Mouse (Mus musculus) brain, embryonic 14.5 days (tissue): ENCODE measurements at regions not wholly inside any gene's neighbourhood (a gene's known extent, or its start where the extent isn't known, plus 50 kb on each side); places are given as distances from the start of the nearest gene placed in this dataset.
A peak's percentile ranks its signal among the peaks of the same experiment; 100 is the strongest.

ENCODE experiments used
- DNase-seq: peaks from one replicate; pipeline ENCODE4 v3.0.0-alpha.2; 2011; ENCODE audit warnings: low read depth
- CTCF ChIP-seq: fragments of 200-500 bp; IDR thresholded peaks from 2 replicates; pipeline ENCODE4 v1.5.1; 2012; ENCODE audit warnings: inconsistent platforms, mild to moderate bottlenecking, moderate library complexity, borderline replicate concordance; ENCODE audit not compliant: insufficient read depth, insufficient read length; ENCODE audit errors: extremely low read depth
- POLR2A ChIP-seq: fragments of 200-500 bp; IDR thresholded peaks from 2 replicates; pipeline ENCODE4 v1.6.1; 2012; ENCODE audit warnings: mild to moderate bottlenecking, inconsistent platforms, borderline replicate concordance; ENCODE audit not compliant: poor library complexity, insufficient read depth, insufficient read length, severe bottlenecking; ENCODE audit errors: extremely low read depth

- TF ChIP-seq POLR2A = no peak
- no peak for TF ChIP-seq CTCF
- peak; percentile 26 for DNase-seq
Observed at GRCm38 (mm10) chr13:69867296-69868065, 65.3 kb downstream of the Med10 start.

DNA sequence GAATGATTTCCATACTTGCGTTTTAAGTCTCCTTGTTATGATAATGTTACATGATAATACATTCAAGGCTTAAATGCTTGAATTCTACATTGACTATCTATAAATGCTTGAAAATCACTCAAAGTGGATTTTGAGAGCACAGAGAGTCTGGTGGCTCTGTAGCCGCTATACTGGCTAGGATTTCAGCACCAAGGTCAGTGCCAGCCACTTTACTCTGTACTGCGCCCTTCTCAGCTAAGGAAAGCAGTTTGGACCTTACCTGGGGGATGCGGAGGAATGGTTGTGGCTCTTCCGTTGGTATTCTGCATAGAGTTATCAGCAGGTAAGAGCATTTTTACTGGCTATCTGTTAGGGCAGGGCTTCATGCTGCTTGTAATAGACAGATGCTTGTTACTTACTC, 94.3 kb downstream of the Med10 start:
- DNase-seq = no peak
- TF ChIP-seq CTCF (no peak), POLR2A (no peak)

DNA sequence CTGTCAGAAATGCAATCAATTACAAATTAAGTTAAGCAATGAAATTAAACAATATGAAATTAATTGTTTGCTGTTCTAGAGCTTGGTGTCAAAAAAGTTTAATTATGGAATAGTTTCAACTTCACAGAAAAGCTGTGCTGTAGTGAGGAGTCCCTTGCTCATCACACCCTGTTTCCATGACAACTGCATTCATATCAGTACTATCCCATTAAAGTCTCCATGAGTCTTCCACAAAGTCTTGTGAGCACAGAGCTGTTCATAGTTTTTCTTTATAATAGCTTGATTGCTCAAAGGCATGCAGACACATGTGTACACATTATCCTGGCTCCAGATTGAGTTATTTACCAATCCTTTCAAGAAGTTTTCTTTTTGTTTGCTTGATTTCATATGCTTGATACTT, 98.9 kb downstream of the Med10 start:
- no peak for DNase-seq
- no peak for TF ChIP-seq POLR2A
- TF ChIP-seq CTCF = no peak

DNA sequence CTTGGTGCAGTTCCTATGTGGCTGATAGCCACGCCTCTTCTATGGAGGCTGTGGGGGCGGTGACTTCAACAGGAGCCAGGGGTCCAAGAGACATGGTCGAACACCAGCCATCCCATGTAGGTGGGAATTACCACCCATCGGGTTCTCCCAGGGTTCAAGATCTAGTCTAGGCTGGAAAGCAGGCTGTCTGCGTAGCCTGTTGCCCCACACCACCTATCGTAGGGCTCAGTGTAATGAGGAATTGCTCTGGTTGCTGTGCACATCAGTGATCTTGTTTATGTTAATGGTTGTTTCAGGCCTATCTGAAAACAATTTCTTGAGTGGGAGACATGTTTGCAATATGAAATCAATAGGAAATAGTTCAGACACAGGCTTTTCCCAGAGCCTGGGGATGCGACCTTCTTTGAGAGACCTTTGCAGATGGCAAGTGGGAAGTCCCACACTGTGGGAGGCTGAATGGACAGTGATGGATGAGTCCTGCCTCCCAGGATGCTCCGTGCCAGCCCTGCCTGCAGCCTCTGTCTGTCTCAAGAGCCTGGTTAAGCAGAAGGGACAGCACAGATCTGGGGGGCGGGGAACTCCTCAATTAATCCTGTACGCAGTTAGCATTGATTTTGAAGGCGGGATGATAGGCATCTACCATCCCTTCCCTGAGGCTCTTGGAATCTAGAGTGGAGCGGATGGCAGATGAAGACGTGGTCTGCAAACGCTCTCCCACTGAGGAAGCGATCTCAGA, 104.8 kb downstream of the Med10 start:
- TF ChIP-seq POLR2A = no peak
- no peak for TF ChIP-seq CTCF
- no peak for DNase-seq

- DNase-seq = no peak
- no peak for TF ChIP-seq CTCF
- TF ChIP-seq POLR2A = no peak
Observed at GRCm38 (mm10) chr13:69915796-69916195, 113.6 kb downstream of the Med10 start.

GRCm38 (mm10) chr13:69932695-69933550, 130.7 kb downstream of the Med10 start:
- TF ChIP-seq CTCF = no peak
- no peak for TF ChIP-seq POLR2A
- DNase-seq = no peak

GRCm38 (mm10) chr13:69933551-69933845, 131.3 kb downstream of the Med10 start:
- peak; percentile 98 for DNase-seq
- TF ChIP-seq POLR2A (no peak), CTCF (no peak)

GRCm38 (mm10) chr13:69939791-69940190, 137.6 kb downstream of the Med10 start:
- no peak for TF ChIP-seq POLR2A
- TF ChIP-seq CTCF = no peak
- no peak for DNase-seq

GRCm38 (mm10) chr13:69944651-69945050, 142.5 kb downstream of the Med10 start:
- TF ChIP-seq POLR2A = no peak
- TF ChIP-seq CTCF = no peak
- DNase-seq = no peak

DNA sequence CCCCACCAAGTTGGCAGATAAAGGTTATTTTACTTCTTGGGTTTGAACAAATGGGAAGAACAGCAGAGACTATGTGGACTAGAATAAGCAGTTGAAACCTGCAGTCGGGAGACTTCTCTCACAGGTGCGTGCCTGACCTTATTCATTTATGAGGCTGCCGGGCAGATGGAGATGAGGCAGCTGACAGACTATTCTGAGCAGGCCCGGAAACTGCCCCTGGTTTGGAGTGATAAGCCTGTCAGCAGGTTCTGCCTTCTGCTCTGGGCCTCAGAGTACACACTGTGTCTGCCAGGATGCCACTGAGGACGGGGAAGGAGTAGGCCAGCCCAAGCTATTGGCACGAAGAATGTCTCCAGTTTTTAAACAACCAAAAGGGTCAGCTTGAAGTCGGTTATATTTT, 144.4 kb downstream of the Med10 start:
- DNase-seq = peak; percentile 47
- TF ChIP-seq CTCF = no peak
- TF ChIP-seq POLR2A = no peak

GRCm38 (mm10) chr13:69952061-69952460, 149.9 kb downstream of the Med10 start:
- DNase-seq = no peak
- TF ChIP-seq CTCF = no peak
- TF ChIP-seq POLR2A = no peak

- no peak for DNase-seq
- TF ChIP-seq CTCF (no peak), POLR2A (no peak)
Observed at GRCm38 (mm10) chr13:69954171-69954570, 152.0 kb downstream of the Med10 start.
